Mouse (Mus musculus): ENCODE measurements at regions not wholly inside any gene's neighbourhood (a gene's known extent, or its start where the extent isn't known, plus 50 kb on each side); places are given as distances from the start of the nearest gene placed in this dataset.
"Not testable (repeated sequence)": the region's sequence is repeated elsewhere in the genome, so short reads cannot be mapped to it uniquely, and the experiment has no call there.

- not testable (repeated sequence) for TF ChIP-seq CTCF, EP300 (IDR thresholded peaks at IDR 0.05; ENCODE audit: low read depth)
Observed at GRCm38 (mm10) chr10:6124423-6124822, 202.2 kb upstream of the Rgs17 start.
